Mouse (Mus musculus): ENCODE results near the gene Zc3h6.

GRCm38 (mm10) chr2:128928446-128928845 is 38.8 kb upstream of the Zc3h6 start:
- no peak for TF ChIP-seq CTCF (IDR thresholded peaks at IDR 0.05; ENCODE audit: low read depth, low read length)
- no peak for TF ChIP-seq POLR2A (IDR thresholded peaks at IDR 0.05; ENCODE audit: borderline replicate concordance, low read depth, low read length)
